Mouse (Mus musculus) ovary, postnatal 14 days (tissue): ENCODE measurements at regions not wholly inside any gene's neighbourhood (a gene's known extent, or its start where the extent isn't known, plus 50 kb on each side); places are given as distances from the start of the nearest gene placed in this dataset.
A peak's percentile ranks its signal among the peaks of the same experiment; 100 is the strongest.

Experiments
- DNase-seq: peaks from one replicate; pipeline ENCODE4 v3.0.0; 2022; ENCODE audit warnings: low spot score

DNA sequence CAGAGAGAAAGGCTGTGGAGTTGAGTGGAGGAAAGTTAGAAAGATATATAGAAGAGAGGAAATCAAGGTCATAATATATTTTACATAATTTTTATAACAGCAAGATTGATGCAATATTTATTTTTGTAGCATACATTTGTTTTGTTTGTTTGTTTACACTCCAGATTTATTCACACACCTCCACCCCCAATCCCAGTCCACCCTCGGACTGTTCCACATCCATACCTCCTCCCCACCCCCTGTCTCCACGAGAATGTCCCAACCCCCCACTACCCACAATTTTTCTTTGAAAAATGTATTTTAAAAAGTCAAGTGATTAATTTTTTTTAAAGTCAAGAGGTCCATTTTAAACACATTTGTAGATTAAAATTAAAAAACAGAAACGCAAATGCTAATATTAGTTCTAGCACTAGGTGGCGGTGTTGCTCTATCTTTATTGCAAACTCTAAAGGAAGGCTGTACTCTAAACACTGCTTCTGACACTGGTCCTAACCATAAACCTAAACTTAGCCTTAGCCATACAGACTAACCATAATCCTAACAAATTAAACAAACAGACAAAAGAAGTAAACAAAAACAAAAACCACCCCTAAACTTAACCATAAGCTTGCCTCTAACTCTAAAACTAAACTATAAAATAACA, 67.8 kb downstream of the Olfr1505 start:
- peak; percentile 36 for DNase-seq

DNA sequence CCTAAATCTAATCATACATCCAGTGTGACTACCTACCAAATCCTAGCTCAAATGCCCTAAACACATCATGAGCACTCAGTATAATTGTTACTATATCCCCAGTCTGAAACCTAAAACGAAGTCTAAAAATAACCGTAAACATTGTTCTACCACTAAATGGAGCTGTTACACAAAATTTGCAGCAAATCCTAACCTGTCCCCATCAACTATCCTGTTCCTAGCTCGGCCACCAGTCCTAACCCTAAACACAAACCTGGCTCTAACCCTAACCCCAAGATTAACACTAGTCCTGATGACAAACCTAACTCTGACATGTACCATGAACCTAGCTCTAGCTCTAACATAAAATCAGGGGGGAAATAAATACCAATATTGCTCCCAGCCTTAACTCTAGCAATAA, 69.5 kb downstream of the Olfr1505 start:
- no peak for DNase-seq
